Mouse (Mus musculus) testis, adult 2 months (tissue): ENCODE measurements around the gene Mrps9.

Source experiments
- CTCF ChIP-seq: fragments of 200-500 bp; IDR thresholded peaks from 2 replicates; pipeline ENCODE4 v1.5.1; 2012; ENCODE audit warnings: low read depth, mild to moderate bottlenecking, inconsistent platforms, low read length, moderate library complexity; ENCODE audit not compliant: control insufficient read depth, insufficient read depth, insufficient replicate concordance
- POLR2A ChIP-seq: fragments of 200-500 bp; IDR thresholded peaks from 2 replicates; pipeline ENCODE4 v1.6.1; 2012; ENCODE audit warnings: low read depth, mild to moderate bottlenecking, inconsistent platforms, low read length, moderate library complexity; ENCODE audit not compliant: control insufficient read depth

DNA sequence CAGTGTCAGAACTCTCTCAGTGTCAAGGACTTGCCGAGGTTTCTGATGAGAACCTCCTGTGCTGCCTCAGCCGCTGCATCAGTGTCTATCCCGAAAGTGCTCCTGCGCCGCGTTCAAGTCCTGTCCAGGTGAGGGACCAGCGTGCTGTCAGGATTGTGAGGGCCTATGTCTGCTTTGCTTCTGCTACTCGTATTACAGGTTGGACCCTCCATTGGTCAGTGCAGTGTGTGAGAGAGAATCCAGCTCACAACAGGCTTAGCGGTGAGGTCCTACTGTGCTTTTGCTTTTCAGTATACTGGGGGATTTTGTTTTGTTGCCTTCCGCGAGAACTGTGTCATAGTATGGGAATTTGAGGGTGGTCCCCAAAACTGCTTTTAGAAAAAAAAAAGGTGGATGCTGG lies 36.8 kb downstream of the Mrps9 start:
- TF ChIP-seq POLR2A (no peak), CTCF (no peak)
